Mouse (Mus musculus) ovary, adult 18-20 months (tissue): ENCODE data around the gene Hist4h4.

ENCODE experiments used
- DNase-seq: peaks from one replicate; pipeline ENCODE4 v3.0.0; 2022; ENCODE audit warnings: low spot score, mixed read lengths

Hist4h4 gene

DNA sequence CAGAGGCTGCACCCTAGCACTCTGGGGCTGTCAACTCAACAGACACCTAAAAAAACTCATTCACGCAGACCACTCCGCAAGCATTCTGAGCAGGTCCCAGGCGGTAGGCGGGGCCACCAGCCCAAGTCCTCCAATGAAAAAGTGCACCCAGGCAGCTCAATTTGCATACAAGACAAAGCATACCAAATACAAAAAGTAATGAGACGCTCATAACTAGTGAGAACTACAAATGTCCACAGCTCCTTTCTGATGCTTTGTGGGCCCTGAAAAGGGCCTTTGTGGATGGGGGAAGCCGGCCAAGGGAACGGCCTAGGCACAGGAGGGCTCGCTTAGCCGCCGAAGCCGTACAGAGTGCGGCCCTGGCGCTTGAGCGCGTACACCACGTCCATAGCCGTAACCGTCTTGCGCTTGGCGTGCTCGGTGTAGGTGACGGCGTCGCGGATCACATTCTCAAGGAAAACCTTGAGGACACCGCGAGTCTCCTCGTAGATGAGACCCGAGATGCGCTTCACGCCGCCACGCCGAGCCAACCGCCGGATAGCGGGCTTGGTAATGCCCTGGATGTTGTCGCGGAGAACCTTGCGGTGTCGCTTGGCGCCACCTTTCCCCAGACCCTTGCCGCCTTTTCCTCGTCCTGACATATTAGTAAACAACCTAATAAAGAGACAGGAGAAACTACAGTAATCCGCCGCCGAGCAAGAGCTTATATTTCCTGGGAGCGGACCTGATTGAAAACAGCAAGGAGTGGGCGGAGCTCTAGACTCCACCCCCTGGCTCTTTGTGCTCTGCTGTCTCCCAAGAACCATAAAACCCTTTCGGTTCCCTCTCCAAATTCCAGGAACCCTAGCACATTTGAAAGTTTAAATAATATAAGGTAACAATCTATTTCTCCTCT lies at the start of gene Hist4h4:
TSS of gene Hist4h4 (minus strand) at position 677 of the 895 bp plus-strand sequence.
- peak; percentile 92 for DNase-seq

DNA sequence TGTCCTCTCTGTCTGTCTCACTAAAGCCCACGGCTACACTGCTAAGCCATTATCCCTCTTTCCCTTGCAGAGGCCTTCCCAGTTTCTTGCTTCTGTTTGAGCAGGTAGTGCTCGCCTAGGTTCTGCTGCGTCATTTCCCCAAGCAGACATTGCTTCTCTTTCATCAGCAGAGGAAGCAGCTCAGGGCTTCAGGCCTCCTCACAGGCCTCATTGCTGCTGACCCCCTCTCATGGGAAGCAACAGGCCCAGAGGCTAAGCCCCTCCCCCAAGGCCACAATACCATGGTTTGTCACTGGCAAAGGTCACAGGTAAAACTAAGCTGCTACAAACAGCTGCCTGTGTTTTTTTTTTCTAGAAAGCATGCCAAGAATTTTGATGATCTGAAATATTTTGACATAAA lies 48.5 kb upstream of the Hist4h4 start:
- DNase-seq: no peak

DNA sequence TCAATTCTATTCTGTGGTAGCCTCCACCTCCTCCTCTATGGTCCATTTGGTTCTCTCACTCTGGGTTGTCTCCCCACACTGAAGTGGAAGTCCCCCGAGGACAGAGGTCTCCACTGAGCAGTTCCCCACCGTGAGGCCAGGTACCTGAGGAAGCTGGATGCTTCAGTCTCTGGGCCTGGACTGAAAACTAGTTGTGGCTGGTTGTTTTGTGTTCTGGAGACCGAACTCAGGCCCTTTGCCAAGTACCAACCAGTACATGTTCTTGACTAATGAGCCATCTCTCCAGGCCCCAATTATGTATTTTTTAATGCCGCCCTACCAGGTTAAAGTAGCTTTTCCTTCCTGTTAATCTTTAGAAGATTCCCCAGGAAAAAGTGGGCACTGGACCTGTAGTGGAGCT lies 48.1 kb upstream of the Hist4h4 start:
- DNase-seq: no peak

DNA sequence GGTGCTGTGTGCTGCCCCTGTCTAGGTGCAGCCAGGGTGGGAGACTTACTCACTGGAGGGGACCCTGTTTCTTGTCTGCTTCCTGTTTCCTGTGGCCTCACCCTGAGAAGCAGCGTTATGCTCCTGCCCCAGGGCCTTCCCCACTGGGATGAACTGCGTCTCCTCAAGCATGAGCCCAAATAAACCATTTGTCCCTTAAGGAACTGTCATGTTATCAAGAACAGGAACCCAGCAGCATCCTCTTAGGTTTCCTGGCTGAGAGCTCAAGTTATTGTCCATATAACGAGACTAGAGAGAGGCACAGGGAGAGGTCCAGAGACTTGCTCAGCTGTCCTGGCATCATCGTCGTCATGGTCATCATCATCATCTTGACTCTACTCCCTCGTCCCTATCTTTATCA lies 46.1 kb upstream of the Hist4h4 start:
- no peak for DNase-seq

DNA sequence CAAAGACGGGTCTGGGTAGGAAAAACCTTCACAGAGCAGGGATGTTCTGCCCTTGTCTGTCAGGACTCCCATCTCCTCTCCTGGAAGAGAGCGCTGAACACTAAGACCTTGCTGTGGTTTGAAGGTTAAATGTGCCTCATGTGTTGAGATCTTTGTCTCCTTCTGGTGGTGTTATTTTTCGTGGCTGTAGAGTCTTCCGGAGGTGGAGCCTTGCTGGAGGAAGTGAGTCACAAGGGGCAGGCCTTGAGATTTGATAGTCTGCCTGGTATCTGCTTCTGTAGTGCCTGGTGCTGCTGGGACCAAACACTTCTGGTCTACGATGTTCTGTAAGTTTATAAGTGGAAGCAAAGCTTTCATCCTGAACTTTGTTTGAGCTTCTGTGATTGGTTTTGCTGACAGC lies 44.8 kb upstream of the Hist4h4 start:
- DNase-seq: no peak

DNA sequence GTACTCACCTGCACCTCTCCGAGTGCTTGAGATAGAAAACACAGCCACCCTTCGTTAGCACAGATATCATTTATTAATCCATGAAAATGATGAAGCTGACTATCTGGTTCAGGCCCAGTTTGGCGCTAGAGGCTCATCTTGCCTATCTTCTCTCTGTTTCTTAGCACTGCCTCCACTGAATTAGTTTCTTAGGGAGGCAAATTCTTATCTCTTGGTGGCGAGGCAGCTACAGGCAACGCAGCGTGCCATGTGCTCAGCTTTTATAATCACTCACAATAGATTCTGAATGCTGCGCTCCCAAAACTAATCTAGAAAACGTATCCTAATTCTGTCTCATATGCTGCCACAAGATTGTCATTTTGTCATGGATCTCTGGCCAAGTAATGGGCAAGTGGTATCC lies 44.2 kb upstream of the Hist4h4 start:
- no peak for DNase-seq

DNA sequence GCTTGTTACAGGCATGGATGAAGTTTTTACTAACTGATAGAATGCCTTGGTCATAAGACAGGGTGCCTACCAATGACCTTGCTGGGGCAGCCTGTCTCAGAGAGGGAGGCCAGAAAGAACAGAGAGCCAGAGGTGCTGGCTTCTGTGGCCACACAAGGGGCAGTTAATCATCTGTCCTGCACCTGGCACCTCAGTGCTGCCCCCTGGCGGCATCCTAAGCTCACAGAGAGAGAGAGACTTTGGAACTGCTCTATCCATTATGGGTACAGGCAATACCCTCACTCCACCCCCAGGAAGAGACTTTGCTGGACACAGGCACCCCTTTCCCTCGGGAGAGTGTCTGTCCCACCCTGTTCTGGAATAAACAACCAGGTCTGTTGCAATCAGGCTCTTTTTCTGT lies 43.6 kb upstream of the Hist4h4 start:
- no peak for DNase-seq

DNA sequence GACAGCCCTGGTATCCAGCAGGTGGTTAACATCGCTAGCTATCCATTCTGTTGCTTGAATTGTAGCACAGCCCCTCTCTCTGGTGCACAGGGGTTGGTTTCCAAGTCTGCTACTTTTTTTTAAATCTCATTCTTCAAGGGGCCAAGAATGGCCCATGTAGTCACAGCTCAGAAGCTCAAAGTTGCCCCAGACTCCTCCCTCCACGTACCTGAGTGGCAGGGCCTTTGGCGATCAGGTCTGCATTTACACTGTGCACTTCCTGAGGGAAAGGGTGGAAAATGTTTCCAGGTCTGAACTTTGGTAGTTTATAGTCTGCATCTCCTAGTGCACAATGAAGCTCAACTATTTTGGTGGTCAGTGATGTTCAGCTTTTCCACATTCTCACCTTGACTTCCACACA lies 43.1 kb upstream of the Hist4h4 start:
- no peak for DNase-seq

DNA sequence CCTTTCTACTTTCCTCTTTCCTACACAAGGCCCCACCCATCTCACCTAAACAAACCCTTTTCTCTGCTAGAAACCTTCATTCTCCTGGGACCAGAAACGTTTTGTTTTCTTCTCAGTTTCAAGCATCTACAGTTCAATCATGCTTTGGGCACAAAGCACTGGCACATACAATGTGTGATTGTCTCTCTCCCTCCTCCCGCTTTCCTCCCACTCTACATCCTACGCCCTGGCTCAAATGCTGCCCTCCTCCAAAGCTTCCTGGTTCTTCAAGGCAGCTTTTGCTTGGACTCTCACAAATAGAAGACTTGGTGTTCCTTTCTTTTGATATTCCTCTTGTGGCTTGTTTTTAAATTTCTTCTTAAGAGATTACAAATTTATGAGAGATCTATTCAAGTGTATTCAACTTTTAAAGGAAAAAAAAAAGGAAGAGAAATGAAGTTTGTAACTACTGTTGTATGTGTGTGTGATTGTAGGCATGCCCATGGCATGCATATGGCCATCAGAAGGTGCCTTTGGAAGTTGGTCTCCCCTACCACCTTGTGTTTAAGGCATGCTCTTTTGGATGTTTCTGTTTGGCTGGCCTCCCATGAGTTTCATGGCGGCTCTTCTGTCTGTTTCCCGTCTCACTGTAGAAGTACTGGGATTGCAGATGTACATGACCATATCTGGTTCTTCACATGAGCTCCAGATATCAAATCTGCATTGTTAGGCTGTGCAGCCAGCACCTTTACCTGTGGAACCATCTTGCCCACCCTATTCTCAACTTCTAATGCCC lies 41.7 kb upstream of the Hist4h4 start:
- DNase-seq: no peak

DNA sequence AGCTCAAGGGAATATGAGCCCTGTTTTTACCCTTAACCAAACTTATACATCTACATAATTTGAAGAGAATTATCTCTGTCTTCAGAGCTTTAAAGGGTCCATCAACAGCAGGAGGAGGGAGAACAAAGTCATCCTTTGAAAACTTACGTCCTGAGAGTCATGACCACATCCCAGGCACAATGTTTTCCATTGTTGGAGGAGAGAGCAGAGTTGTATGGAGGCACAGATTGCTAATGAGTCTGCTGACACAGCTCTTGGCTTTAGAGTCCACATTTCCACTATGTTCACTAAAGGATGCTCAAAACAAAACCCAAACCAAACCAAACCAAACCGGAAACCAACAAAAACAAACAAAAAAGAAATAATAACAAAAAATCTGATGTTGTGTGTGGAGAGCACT lies 40.7 kb upstream of the Hist4h4 start:
- no peak for DNase-seq

DNA sequence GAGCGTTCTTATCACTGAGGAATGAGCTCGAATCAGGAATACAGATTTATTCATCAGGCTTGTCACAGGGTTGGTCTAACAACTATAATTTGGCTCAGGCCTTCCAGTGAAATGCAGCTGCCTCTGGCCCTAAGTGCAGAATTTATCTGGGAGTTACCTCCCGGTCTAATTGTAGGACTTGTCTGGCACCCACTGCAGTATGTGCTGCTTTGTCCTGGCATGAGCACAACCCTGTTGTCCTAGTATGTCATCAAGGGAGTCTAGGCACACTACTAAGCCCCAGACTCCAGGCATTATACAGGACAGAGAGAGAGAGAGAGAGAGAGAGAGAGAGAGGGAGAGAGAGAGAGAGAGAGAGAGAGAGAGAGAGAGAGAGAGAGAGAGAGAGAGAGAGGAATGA lies 33.1 kb upstream of the Hist4h4 start:
- DNase-seq: no peak

DNA sequence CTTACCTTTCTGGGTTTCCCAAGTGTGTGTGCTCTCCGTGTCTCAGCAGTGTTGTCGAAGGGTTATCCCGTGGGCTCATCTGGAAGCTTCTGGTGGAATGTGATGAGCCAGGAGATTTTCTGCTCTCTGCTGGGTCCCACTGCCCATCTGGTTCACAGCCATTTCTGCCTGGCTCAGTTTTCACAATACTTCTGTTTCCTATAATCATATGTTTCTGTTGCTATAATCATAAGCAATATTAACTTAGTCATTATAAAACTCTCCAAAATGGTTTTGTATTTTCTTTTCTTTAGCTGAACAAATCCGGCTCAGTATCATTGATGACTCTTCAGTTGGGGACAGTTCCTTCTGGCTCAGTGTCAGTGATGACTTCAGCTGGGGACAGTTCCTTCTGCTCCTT lies 31.1 kb upstream of the Hist4h4 start, which contains the start of gene Smco3:
TSS of gene Smco3 (minus strand) at position 101 of the 400 bp plus-strand sequence.
- no peak for DNase-seq

DNA sequence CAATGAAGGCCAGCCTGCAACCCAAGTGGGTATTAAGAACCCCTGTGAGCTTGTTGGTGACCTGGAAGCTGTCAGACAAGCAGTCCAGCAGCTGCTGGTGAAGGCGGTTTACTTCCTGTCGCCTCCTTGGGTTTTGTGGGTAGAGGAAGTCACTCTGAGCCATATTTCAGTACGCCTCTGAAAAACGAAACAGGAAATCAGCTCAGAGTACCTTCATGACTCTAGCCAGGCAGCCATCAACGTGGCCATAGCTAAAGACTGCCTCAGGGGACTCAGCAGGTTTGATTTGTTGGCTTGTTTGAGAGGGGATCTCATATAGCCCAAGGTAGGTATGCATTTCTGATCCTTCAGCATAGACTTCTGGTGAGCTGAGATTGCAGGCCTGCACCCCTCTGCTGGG lies 27.5 kb upstream of the Hist4h4 start:
- no peak for DNase-seq

DNA sequence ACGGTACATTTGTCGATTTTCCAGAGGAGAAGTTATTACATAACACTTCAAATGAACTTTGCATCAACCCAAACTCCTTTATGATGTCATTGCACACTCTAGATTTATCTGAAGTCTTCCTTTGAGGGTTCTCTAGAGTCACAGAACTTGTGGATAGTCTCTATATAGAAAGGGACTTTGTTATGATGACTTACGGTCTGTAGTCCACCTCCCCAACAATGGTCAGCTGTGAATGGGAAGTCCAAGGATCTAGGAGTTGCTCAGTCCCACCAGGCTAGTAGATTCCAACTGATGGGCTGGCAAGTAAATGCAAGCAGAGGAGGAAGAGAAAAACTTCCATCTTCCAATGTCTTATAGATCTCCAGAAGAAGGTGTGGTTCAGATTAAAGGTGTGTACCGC lies 24.5 kb upstream of the Hist4h4 start:
- no peak for DNase-seq

DNA sequence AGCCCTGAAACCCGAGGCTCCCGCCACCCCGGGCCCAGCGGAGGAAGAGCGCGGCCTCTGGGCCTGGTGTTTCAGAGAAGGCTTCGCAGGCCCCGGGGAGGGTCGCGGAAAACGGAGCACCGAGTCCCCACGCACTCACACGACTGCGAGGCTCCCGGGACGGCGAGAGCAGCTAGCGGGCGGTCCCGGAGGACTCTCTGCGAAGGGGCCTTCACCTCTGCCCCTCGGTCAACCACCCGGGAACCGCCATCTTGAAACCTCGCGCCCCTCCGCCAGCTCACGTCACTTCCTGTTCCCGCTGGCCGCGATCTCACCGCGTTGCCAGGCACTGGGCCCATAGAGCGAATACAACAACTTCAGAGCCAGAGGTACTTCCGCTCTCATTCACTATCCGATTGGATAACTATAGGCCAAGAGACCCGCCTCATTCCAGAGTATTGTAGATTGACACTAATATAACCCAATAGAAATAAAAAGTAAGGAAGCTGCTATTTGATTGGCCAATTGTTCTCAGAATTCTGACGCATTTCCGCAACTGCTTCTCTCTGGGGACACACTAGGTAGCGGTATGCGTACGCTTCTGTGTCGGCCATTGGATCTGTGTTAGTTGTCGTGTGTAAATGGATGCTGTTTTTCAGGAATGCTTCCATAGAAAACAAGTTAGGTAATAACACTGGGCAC lies 23.8 kb upstream of the Hist4h4 start, which contains the start of gene Wbp11:
TSS of gene Wbp11 (minus strand) at position 353 of the 681 bp plus-strand sequence.
- peak; percentile 94 for DNase-seq

DNA sequence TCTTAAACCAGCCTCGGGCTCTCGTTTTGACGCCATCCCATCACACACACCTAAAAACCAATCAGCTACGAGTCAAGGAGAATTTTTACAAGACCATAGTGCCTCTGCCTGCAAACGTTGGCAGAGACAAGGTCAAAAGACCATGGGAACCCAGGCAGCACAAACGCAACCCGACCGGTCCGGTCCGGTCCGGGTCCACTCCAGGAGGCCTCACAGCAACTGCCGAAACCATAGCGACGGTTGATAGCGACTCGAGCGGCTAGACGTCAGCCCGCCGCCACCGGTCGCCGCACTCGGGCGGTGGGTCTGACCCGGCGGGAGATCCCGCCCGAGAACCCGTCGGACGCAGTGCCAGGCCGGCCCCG lies 23.3 kb upstream of the Hist4h4 start, which contains the start of gene BC049715:
TSS of gene BC049715 (plus strand) at position 111 of the 365 bp plus-strand sequence.
- DNase-seq: no peak

DNA sequence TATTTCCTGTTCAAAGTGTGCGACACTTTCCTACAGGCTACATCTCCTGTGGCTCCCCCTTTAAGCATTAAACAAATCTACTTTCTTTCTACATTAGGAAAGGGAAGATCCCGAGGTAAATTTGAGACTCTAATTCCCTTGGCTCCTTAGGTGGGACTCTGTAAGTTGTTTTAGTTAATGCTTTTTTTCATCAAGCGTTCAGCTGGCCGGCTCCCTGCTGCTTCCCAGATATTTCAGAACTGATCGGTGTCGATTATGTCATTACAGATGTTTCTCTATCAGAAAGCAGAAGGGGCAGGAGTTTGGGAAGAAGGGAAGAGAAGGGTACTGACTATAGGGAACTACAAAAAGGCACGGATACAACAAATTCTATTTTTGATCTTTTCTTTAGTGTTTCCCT lies 22.9 kb upstream of the Hist4h4 start:
- DNase-seq: no peak

DNA sequence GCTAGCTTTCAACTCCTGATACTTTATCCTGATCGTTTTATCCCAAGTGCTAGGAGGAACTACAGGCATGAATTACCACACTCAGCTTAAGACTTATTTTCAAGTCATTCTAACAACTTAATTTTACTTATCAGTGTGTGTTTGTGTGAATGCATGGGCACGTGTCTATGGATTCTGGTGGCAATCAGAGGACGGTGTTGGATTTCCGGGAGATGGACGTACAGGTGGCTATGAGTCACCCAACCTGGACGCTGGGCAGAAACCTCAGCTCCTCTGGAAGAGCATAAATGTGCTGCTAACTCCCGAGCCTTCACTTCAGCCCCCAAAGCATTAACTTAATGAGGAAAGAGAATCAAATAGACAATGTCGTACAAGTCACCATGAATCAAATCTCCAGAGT lies 20.8 kb upstream of the Hist4h4 start:
- no peak for DNase-seq

DNA sequence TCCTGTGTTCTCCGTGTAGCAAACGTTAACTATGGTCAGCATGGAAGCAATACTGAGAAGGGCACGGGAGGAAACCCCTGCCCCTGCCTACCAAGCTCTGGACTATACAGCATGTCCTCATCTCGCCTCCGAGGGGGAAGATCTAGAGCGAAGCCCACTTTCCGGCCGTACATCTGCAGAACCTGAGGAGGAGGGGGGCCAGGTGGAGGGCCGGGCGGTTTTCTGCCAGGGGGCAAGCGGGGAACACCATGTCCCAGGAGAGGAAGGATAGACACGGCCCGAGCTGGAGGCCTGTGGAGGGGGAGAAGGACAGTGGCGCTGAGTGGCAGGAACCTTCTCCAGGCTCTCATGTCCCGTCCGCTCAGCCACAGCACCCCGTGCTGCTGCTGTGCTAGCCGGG lies 16.9 kb upstream of the Hist4h4 start:
- no peak for DNase-seq

DNA sequence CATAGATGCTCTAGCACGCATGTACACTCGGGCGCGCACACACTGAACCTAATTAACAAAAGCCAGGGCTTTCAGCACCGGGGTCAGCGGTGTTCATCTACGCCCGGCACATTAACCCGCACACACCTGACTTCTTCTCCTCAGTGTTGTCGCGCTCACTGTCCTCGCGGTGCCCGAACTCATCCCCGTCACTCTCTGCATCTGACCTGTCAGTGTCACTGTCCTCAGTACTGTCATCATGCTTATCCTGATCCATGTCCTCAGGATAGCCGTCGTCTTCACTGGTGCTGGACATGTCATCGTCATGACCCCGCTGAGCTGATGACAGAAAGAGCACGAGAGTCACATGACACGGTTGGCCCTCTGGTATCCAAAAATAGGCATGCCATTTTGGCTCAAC lies 16.2 kb upstream of the Hist4h4 start:
- DNase-seq: no peak

DNA sequence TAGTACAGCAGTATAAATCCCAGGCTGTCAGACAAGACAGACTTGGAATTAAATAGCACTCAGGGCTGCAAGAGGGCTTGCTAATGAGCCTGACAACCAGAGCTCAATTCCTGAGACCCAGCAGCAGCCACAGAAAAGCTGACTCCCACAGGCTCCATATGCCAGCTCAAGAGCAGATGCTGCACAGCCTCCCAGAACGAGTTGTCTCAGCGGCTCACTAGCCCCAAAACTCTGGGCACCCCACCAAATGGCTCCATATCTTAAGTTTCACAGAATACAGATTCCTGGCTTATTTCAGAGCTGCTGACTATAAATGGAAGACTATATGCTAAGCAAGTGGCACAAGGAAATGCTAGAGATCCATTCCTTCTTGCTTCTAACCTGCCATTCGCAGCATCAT lies 13.3 kb upstream of the Hist4h4 start:
- no peak for DNase-seq

DNA sequence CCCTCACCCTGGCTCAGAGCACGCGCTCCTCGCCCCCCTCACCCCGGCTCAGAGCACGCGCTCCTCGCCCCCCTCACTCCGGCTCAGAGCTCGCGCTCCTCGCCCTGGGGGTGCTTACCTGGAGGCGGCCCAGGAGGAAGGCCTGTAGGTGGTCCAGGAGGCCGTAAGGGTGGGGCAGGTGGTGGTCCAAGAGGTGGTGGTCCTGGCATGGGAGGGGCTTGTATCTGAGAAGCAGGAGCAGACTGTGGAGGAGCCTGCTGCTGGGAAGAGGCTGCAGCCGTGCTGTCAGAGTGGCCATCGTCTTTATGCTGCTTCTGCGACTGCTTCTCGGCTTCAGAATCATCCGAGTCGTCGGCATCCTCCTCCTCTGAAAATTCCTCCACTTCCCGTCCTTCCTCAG lies 12.6 kb upstream of the Hist4h4 start:
- no peak for DNase-seq

DNA sequence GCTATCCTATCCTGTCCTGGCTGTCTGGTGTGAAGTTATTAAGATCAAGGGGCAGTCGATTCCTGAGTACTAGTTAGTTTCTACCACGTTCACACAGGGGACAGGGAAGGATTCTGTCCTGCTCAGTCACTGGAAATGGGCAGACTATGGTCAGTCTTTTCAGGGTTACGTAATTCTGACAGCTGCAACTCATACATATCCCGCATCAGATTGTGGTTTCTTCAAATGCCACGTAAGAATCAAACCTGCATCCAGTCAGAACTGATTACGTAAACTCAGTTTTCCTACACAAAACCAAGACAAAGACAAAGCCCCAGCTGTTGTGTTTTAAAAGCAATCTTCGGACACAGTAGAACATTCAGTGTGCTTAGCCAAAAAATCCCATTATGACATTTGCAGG lies 11.2 kb upstream of the Hist4h4 start:
- DNase-seq: no peak
